Mouse (Mus musculus) hindlimb bud, embryonic 11.5 days (tissue): ENCODE data around the gene Vtcn1.
"Not testable (repeated sequence)": the region's sequence is repeated elsewhere in the genome, so short reads cannot be mapped to it uniquely, and the experiment has no call there.

Experiments
- DNase-seq: peaks from one replicate; pipeline ENCODE4 v3.0.0-alpha.2; 2012; ENCODE audit warnings: low read depth, low spot score; ENCODE audit errors: extremely low spot score

The Vtcn1 gene

DNA sequence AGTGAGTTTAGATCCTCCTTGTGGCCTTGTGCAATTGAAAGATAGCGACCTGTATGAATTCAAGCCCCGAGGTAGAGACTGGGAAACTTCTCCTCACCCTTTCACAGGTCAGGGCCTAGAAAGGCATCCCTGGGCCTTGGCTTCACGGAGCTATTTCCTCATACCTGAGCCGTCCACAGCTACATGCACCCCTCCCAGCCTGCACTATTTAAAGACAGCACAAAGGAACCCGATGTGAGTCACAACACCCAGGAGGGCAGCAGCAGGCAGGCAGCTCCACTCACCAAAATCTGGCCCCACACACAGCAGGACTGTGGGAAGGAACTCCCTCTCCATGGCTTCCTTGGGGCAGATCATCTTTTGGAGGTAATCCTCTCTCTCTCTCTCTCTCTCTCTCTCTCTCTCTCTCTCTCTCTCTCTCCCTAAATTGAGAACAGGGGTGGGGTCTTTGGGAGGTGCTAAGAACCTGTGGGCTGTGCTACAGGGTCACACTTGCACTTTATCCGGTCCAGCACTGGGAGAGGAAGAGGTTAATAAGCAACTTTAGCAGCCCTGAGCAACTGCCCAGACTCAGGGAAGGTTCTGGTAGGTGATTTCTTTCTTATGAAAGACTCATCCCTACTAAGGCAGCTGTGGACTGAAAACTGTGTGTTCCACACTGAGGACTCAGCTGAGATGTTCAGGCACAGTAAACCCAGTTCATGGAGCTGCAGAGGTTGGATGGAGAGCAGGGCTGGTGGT, at the start of gene Vtcn1:
TSS of gene Vtcn1 (plus strand) at position 235 of the 741 bp plus-strand sequence.
- no peak for DNase-seq

DNA sequence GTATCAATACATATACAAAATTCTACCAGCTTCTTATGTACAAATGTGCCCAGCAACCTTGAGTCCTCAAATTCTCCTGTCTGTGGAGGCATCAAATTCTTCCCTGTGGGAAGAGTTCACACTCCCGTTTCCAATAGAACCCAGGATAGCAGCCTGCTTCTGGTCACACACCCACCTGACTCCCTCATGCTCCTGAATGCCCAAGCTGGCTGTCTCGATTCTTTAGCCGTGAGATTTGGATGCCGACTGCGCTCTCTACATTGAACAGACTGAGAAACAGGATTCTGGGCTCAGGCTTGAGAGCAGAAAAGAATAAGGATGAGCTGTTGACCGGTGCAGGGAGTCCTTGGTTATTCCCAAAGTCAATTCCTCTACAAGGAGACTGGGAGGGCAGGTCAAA, 48.3 kb upstream of the Vtcn1 start:
- DNase-seq: no peak

DNA sequence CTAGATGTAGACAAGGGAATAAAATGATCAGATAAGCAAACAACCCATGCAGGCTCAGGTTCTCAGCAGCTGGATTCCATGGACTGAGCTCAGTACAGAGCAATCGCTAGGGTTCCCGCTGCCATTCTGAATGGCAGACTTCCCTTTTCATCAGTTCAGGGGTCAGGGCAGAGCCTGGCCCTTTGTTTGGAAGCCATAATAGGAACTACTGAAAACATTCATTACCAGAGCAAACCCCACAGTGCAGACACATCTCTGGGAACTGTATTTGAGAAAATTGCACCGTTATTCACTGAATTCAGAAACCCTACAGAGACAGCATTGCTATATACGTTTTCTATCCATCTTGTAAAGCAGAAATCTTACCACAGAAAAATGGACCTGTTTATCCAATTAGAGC, 47.7 kb upstream of the Vtcn1 start:
- DNase-seq: no peak

DNA sequence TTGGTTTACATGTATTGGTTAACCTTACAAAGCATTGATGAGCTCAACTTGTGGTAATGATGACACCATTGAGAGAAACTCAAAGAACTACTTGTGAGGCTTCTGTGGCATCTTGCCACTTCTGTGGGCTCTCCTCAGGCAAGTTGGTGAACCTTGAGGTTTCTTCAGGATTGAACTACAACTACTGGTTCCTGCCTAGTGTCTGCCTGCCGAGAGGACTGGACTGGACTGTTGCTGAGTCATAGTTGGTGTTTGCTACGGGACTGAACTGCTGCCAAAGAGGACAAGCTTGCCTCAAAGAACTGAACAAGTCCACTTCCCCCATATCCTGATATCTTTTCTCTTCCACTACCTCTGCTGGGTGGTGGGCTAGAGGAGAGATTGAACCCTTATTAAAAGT, 39.2 kb upstream of the Vtcn1 start:
- DNase-seq: no peak

- no peak for DNase-seq
These were observed 33.6 kb upstream of the Vtcn1 start for GRCm38 (mm10) chr3:100791670-100792069.

- DNase-seq: no peak
These were observed 31.9 kb upstream of the Vtcn1 start for GRCm38 (mm10) chr3:100793345-100793744.

DNA sequence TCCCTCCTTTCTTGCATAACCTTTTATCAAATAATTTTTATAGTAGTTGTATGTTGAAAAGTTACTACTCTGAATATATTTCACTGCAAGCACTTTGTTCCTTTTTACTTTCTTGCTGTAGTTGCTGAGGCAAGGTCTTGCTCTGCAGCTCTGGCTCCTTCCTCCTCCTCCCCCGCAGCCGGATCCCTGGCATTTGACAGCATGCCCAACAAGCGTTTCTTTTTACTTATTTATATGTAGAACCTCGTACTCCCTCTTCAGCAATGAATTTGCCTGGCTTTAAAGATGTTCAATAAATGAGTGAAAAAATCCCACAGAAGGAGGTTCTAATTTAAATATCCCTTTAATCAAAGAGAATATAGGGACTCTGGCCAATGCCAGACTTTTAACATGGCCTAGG, 28.7 kb upstream of the Vtcn1 start:
- DNase-seq: no peak

DNA sequence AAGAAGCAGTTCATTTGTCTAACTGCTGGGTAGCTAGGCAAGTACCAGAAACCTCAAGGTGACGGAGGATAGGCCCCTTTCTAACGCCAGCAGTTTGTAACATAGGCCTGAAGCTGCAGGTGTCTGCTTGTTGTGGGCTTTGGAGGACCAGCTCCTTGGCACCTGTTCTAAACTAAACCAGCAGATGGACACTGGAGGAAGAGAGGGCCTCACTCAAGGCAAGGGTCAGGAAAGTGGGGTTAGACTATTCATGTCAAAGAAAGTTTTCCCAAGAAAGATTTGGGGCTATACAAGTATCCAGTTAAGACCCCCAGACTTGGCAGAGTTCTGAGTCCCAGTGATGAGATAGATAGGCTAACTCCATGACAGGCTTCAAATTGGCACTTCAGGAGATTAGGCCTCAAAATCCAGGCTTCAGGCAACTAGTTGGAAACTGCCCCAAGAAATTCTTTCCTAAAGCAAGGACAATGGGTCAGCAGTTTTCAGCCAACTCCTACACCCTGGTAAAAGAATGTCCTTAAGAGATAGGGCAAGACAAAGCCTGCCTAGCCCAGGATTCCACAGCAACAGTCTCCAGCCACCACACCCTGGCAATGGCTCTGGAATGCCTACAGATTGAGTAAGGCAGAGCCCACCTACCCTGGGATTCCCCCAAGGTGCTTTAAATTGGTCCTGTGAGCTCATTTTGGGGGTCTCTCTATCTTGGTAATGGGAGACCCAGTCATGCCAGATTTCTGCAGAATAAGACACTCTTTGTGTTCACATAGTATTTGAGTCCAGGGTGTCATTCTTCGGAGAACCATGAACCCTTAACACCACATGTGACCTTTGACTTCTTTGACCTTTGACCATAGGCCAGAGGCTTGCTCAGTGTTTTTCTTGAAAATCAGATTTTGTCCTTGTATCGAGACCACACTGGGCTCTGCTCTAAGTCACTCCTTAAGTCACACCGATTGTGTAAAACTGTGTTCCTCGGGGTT, 27.8 kb upstream of the Vtcn1 start:
- DNase-seq: no peak

DNA sequence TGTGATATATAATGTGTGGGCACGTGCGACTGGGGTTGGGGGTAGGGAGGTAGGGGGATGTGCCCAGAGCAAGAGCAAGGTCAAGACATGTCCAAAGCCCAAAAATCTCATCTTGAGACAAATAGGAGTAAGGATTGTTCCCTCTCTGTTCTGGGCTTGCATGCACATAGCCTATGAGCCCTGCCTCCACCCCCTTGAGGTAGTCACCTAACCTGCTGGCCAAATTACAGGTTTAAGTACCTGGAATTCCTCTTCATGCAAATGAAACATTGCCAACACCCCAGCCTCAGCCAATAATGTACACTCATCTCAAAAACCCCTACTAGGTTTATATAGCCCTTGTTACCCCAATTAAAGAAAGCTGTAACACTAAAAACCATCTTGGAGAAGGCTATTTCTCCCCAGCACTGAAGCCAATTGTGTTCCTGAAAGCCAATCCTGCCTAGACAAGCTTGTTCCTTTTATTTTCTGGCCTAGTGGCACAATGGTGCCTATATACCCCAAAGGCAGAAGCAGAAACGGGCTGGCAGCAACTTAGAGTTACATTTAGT, 26.3 kb upstream of the Vtcn1 start:
- no peak for DNase-seq

DNA sequence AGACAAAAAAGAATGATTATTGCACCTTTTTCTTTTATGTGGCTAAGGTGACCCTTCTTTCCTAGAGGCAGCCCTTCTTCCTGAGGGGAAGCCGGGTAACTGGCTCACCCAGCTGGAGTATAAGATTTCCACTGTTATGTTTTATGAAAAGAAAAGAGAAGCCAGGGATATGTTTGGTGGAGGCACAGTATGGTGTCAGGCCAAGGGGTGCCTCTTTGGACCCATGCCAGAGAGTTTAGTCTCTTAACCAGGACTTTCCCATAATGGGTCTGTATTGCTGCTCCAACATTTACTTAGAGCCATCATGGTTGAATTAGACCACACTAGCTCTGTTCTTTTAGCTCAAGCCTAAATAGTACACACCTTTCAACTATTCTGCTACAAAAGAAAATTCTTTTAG, 20.3 kb upstream of the Vtcn1 start:
- no peak for DNase-seq

- DNase-seq: no peak
These were observed 19.3 kb upstream of the Vtcn1 start for GRCm38 (mm10) chr3:100805925-100806324.

GRCm38 (mm10) chr3:100810461-100810860, 14.8 kb upstream of the Vtcn1 start:
- DNase-seq: peak; percentile 58

DNA sequence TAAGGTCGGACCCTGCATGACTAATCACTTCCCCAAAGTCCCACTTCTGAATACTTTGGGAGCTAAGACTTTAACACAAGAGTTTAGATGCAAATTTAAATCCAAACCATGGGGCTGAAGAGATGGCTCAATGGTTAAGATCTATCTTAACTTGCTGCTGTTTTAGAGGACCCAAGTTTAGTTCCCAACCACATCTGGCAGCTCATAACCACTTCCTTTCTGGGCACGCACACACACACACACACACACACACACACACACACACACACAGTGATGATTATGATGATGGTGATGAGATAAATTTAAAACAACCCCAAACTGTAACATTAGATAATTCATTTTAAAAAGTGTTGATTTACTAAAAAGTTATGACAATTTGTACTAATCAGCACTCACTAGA, 13.4 kb upstream of the Vtcn1 start:
- DNase-seq: no peak

DNA sequence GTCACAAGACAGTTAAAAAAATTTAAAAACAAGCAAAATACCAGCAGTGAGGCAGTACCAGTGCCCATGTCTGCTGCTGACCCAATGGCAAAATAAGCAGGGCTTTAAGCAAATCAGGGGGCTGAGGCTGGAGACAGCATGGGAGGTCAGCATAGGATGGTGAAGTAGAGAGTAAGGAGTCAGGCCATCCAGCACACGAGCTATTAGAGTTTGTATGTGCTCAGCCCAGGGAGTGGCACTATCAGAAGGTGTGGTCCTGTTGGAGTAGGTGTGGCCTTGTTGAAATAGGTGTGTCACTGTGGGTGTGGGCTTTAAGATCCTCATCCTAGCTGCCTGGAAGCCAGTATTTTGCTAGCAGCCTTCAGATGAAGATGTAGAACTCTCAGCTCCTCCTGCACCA, 9.8 kb upstream of the Vtcn1 start:
- DNase-seq: not testable (repeated sequence)

DNA sequence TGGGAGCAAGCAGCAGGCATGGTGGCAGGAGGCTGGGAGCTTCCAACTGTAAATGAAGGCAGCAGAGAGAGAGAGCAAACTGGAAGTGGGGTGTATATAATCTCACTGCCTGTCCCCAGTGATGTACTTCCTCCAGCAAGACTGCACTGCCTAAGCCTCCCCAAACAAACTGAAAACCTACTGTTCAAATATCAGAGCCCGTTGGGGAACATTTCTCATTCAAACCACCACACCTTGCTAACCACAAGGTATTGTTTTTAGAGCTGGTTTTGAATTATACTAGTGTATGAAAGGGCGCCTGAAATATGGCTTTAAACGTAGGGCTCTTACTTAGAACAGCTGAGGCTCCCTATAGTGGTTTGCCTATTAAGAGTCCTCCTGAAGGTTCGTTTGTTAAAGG, 6.5 kb upstream of the Vtcn1 start:
- no peak for DNase-seq

GRCm38 (mm10) chr3:100819571-100819970, 5.7 kb upstream of the Vtcn1 start:
- no peak for DNase-seq

DNA sequence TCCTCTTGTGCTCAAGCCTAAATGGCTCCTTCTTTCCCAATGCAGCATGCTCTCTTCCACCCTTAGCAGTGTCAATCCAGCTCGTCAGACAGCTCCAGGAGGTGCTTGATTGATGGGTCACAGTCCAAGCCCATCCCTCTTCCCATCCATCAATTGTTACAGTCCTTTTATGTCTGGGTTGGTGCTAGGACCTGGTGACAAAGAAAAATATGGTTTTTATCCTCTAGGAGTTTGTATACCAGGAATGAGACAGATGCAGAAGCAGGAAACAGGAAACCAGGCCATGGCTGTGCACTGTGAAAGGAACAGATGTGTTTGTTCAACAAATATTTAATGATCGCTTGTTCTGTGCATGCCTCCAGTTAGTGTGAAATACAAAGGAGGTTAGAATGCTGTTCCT, 4.4 kb upstream of the Vtcn1 start:
- DNase-seq: peak; percentile 24

GRCm38 (mm10) chr3:100821276-100821675, 4.0 kb upstream of the Vtcn1 start:
- DNase-seq: peak; percentile 20

GRCm38 (mm10) chr3:100843784-100844183, 18.5 kb downstream of the Vtcn1 start:
- DNase-seq: no peak

DNA sequence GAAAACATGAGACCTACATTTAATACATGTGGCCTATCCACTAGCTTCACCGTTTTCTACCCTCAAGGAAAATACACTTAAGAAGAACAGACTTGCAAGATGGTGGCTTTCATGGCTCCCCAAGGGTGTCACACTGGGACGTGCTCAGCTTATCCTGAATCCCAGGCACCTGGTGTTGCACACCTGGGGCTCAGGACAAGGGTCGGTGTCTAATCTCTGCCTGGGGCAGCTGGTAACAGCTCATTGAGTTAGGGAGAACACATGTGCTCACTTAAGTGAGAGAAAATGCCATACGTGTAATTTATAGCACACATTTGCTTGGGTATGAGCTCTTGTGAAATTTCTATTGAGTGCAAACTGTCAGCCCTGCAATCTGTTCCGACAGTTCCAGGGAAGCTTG, 19.1 kb downstream of the Vtcn1 start:
- DNase-seq: no peak

GRCm38 (mm10) chr3:100848348-100848747, 23.1 kb downstream of the Vtcn1 start:
- no peak for DNase-seq

GRCm38 (mm10) chr3:100850468-100850867, 25.2 kb downstream of the Vtcn1 start:
- no peak for DNase-seq
